Mouse (Mus musculus): ENCODE measurements around the gene 2510039O18Rik. TPM values are rescaled to one million over a fixed set of nuclear protein-coding genes. Genes with fewer than 3 reads are reported as not detected.

2510039O18Rik gene
- total RNA-seq, 4 experiments from 2014 or later: 26.0 to 30.2 (median 28.1) TPM

GRCm38 (mm10) chr4:147985205-147986132 is 44.8 kb downstream of the 2510039O18Rik start, which contains the start of gene Nppb:
Gene Nppb (plus strand): TSS chr4:147985788.
- no peak for DNase-seq (ENCODE audit: low spot score in 2 of 2)

- no peak for DNase-seq (ENCODE audit: low spot score in 2 of 2)
Measured at GRCm38 (mm10) chr4:147993571-147994095, 52.9 kb downstream of the 2510039O18Rik start.

GRCm38 (mm10) chr4:147995311-147995710 is 54.6 kb downstream of the 2510039O18Rik start:
- no peak for DNase-seq (ENCODE audit: low spot score in 2 of 2)

Other genes starting within 250 kb of the 2510039O18Rik start
- gene Zfp534, start 238.3 kb upstream of the 2510039O18Rik start, total RNA-seq (2022): not detected
- gene Zfp984, start 131.1 kb upstream of the 2510039O18Rik start, total RNA-seq (2022): 1 to 10 TPM; 1.9 to 2.3 (median 2.1) TPM
- gene Zfp933, start 92.5 kb upstream of the 2510039O18Rik start, total RNA-seq (2022): 10 to 100 TPM; 15.2 to 23.5 (median 20.0) TPM
- gene Miip, start 72.1 kb upstream of the 2510039O18Rik start, total RNA-seq (2022): 10 to 100 TPM; 21.2 to 25.9 (median 24.1) TPM
- 10 to 100 TPM in 2 of 4 experiments, 1 to 10 TPM in 2; 8.4 to 11.7 (median 9.9) TPM for gene Fv1, start 71.9 kb upstream of the 2510039O18Rik start, total RNA-seq (2022)
- gene Mfn2, start 36.2 kb upstream of the 2510039O18Rik start, total RNA-seq (2022): 100 to 1,000 TPM; 190 to 210 (median 200) TPM
- 10 to 100 TPM; 19.4 to 21.5 (median 20.9) TPM for gene Plod1, start 4.1 kb upstream of the 2510039O18Rik start, total RNA-seq (2022)
- gene Nppb, start 44.9 kb downstream of the 2510039O18Rik start, total RNA-seq (2022): not detected
- under 1 TPM in 2 of 4 experiments, not detected in 2; 0.39 to 0.66 TPM for gene Nppa, start 59.8 kb downstream of the 2510039O18Rik start, total RNA-seq (2022)
- gene Clcn6, start 97.9 kb downstream of the 2510039O18Rik start, total RNA-seq (2022): 10 to 100 TPM; 81.7 to 89.6 (median 84.8) TPM
- gene Mthfr, start 98.2 kb downstream of the 2510039O18Rik start, total RNA-seq (2022): 10 to 100 TPM; 32.7 to 41.0 (median 38.5) TPM
- 10 to 100 TPM in 2 of 4 experiments, 1 to 10 TPM in 2; 7.0 to 12.8 (median 9.1) TPM for gene Agtrap, start 147.1 kb downstream of the 2510039O18Rik start, total RNA-seq (2022)
- 10 to 100 TPM; 12.5 to 17.7 (median 15.6) TPM for gene Mad2l2, start 189.5 kb downstream of the 2510039O18Rik start, total RNA-seq (2022)
- gene Draxin, start 189.8 kb downstream of the 2510039O18Rik start, total RNA-seq (2022): under 1 TPM; 0.23 to 0.37 (median 0.26) TPM
- gene Fbxo6, start 211.2 kb downstream of the 2510039O18Rik start, total RNA-seq (2022): 10 to 100 TPM; 29.4 to 34.0 (median 31.1) TPM
- 100 to 1,000 TPM; 136 to 157 (median 147) TPM for gene Fbxo44, start 219.6 kb downstream of the 2510039O18Rik start, total RNA-seq (2022)
- gene Fbxo2, start 219.7 kb downstream of the 2510039O18Rik start, total RNA-seq (2022): 100 to 1,000 TPM; 112 to 133 (median 119) TPM

Data from layer of hippocampus, adult 8-10 months (tissue).